Mouse (Mus musculus): Measurements from ENCODE around the gene Sh3gl2.

DNA sequence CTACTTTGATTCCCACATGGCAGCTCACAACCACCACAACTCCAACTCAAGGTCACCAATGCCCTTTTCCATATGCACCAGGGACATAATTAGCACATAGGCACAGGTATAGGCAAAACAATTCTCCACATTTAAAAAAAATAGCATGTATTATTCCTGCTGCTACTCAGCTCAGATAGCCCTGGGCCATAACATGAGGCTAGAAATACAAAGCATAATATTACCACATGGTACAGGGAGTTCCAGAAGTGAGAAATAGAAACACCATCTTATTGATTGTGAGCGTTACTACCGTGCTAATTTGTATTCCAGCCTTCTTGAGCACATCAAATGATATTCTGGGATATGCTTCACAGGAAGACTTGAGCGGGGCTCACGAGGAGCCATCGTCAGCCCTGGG, 464.3 kb downstream of the Sh3gl2 start:
- TF ChIP-seq POLR2A (IDR thresholded peaks at IDR 0.05; ENCODE audit: borderline replicate concordance, low read depth, low read length) (no peak), CTCF (IDR thresholded peaks at IDR 0.05; ENCODE audit: low read depth, low read length) (no peak)
